Mouse (Mus musculus): ENCODE results near the gene Rplp2. TPM values are rescaled to one million over a fixed set of nuclear protein-coding genes. Genes with fewer than 3 reads are reported as not detected.

Gene Rplp2
- polyA plus RNA-seq, 1 experiment from 2014 or later = 898 TPM

DNA sequence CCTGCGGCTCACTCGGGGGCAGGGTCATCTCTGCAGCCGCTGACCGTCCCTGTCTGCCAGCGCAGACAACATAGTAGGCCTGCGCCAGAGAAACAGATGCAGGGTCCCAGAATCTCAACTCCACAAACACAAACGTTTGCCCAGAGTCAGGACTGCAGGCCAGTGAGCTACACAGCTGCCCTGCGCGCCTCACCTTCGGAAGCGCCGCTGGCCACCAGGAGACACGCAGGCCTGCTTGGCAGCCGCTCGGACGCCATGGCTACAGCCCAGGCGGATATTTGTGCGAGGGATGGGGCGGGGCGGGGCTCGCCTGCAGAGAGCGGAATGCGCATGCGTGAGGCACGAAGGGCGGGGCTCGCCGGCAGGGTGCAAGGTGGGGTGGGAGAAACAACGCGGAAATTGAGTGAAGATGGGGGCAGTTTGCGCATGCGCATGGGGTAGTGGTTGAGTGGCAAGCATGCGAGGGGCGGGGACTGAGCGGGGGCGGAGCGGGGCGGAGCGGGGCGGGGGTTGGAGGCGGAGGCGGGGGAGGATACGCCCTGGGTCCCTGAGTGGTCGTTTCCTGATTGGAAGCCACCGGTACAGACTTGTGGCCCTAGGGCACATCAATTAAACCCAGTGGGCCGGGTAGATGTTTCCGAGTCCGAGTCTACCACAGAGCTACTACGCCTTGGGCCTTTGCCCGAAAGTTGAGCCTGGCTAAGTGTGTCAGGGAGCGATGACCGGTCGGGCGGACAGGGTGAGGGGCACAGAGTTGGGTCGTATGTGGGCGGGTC lies 33.2 kb upstream of the Rplp2 start, which contains the start of gene Gatd1:
Gene Gatd1, minus strand, starts transcription at position 328 of the 776 bp plus-strand sequence.
- Histone ChIP-seq H3K4me2 (ENCODE audit: low read depth) (peak within 1 kb of the TSS; percentile 85), H3K9me3 (ENCODE audit: control insufficient read depth, low read length) (no peaks in the 10 kb centered on the region), H3K9ac (ENCODE audit: low read length) (peak within 1 kb of the TSS; percentile 82), H3K4me1 (ENCODE audit: control insufficient read depth, insufficient read depth, low read length) (peaks cover 10% of the 10 kb centered on the region; the same call in 1 of the 2 replicates), H3K27ac (ENCODE audit: low read depth, low read length) (peak within 1 kb of the TSS; percentile 75), H3K4me3 (ENCODE audit: low read depth, low read length) (peak within 1 kb of the TSS; percentile 77), H3K36me3 (ENCODE audit: control insufficient read depth, insufficient read depth, low read length) (no peaks in the 10 kb centered on the region), H3K27me3 (ENCODE audit: control insufficient read depth, insufficient read depth, low read length) (no peaks in the 10 kb centered on the region)
- under 1% methylated on average over 53 of the region's 56 CpGs for WGBS
- DNase-seq (ENCODE audit: low spot score) = peak; percentile 100
- peak; percentile 85 for ATAC-seq (ENCODE audit: insufficient read depth, low FRiP score, low TSS enrichment)

DNA sequence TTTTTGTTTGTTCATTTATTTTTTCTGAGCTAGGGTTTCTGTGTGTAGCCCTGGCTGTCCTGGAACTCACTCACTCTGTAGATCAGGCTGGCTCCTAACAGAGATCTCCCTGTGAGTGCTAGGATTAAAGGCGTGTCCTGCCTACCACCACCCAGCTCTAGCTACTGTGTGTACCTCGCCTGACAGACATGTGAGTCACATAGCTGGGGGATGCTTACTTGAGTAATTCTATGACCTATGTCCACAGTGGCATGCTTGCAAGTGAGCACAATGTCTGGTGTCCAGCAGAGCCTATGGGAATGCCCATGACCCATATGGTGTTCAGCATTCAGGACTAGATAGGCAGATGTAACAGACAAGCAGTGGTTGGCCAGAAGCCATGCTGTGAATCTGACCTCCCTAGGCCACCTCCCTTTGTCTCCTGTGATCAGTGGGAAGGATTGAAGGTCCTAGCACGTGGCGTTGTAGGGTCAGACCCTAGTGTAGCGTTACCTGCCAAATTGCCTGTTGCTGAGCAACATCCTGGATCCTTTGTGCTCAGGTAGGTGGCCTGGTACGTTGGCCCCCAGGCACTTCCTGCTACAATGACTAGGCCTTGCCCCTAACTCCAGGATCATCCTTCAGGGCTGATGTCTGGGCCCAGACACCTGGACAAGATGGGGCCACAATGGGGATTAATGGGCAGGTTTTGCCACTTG lies 30.9 kb upstream of the Rplp2 start:
- Histone ChIP-seq H3K4me1 (ENCODE audit: control insufficient read depth, insufficient read depth, low read length) (peaks cover 6% of the 10 kb centered on the region; the same call in 1 of the 2 replicates), H3K9me3 (ENCODE audit: control insufficient read depth, low read length) (no peaks in the 10 kb centered on the region), H3K27ac (ENCODE audit: low read depth, low read length) (no peak overlapping the region), H3K27me3 (ENCODE audit: control insufficient read depth, insufficient read depth, low read length) (no peaks in the 10 kb centered on the region), H3K4me3 (ENCODE audit: low read depth, low read length) (no peak overlapping the region), H3K4me2 (ENCODE audit: low read depth) (no peak overlapping the region), H3K36me3 (ENCODE audit: control insufficient read depth, insufficient read depth, low read length) (no peaks in the 10 kb centered on the region), H3K9ac (ENCODE audit: low read length) (no peak overlapping the region)
- ATAC-seq (ENCODE audit: insufficient read depth, low FRiP score, low TSS enrichment) = no peak
- 80% methylated on average over 6 of the region's 6 CpGs for WGBS
- no peak for DNase-seq (ENCODE audit: low spot score)

DNA sequence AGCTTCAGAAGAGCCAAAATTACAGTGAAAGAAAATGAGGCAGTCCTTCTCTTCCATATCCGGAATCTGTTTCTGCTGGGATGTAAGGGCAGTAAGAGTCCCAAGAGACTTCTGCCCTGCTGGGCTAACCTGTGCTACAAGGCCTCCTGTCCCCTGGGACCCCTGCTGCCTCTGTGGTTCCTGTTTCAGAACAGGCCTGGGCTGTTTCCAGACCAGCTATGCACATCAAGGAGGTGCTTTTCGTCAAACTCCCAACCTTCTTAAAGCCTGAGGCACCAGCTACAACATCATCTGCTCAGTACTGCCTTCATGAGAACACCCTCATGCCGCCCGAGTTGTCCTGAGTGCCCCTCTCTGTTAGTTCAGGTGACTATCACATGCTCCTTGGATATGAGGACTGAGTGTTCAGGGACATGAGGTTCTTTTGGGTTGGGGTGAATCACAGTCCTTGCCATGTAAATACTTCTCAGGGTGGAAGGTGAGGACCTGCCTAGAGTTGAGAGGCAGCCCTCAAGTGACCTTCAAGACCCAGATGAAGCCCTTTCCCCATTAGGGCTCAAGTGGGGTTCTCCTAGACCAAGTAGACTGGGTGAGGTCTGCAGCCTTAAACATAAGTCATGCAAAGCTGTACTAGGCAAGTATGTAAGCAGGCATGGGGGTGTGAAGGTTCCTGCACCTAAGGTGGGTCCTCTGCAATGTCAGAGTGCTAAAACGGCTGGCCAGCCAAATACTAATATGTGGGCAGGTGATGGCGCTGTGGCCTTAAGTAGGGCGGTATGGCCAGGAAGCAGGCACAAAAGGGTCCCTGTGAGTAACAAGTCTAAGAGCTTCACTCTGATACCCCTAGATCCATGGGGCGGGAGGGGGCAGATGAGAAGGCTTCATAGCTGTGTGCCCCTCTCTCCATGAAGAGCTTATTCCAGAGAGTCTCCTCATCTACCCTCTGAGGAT lies 29.2 kb upstream of the Rplp2 start:
- no peak for DNase-seq (ENCODE audit: low spot score)
- H3K4me2 ChIP-seq (ENCODE audit: low read depth) = no peak overlapping the region
- WGBS = 70% methylated on average over 8 of the region's 8 CpGs

DNA sequence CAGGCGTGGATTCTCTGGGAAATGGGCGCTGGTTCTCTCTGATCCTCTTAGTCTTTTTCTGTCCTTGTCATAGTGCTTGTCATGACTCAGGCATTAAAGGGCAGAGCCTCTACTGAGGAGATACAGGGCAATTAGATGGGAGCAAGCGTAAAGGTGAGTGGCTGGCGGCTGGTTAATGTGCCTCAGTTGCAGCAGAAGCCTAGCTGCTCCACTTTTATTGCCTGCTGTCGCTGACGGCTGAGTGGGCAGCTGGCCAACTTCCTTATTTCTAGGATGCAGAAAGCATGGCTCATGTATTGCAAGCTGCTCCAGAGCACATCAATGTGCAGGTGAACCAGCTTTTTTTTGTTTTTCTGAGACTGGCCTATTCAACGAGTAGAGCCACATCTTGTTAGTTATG lies 28.2 kb upstream of the Rplp2 start:
- Histone ChIP-seq H3K27me3 (ENCODE audit: control insufficient read depth, insufficient read depth, low read length) (no peaks in the 10 kb centered on the region), H3K27ac (ENCODE audit: low read depth, low read length) (no peak overlapping the region), H3K9me3 (ENCODE audit: control insufficient read depth, low read length) (no peaks in the 10 kb centered on the region), H3K4me3 (ENCODE audit: low read depth, low read length) (no peak overlapping the region), H3K9ac (ENCODE audit: low read length) (no peak overlapping the region), H3K4me2 (ENCODE audit: low read depth) (no peak overlapping the region), H3K36me3 (ENCODE audit: control insufficient read depth, insufficient read depth, low read length) (no peaks in the 10 kb centered on the region), H3K4me1 (ENCODE audit: control insufficient read depth, insufficient read depth, low read length) (peaks cover 3% of the 10 kb centered on the region; the same call in 1 of the 2 replicates)
- 71% methylated on average over 7 of the region's 7 CpGs for WGBS
- no peak for ATAC-seq (ENCODE audit: insufficient read depth, low FRiP score, low TSS enrichment)
- no peak for DNase-seq (ENCODE audit: low spot score)

More for the DNA sequence above, 29.2 kb upstream of the Rplp2 start:
- Histone ChIP-seq H3K36me3 (ENCODE audit: control insufficient read depth, insufficient read depth, low read length) (no peaks in the 10 kb centered on the region), H3K4me3 (ENCODE audit: low read depth, low read length) (no peak overlapping the region), H3K9ac (ENCODE audit: low read length) (no peak overlapping the region), H3K9me3 (ENCODE audit: control insufficient read depth, low read length) (no peaks in the 10 kb centered on the region), H3K27ac (ENCODE audit: low read depth, low read length) (no peak overlapping the region), H3K27me3 (ENCODE audit: control insufficient read depth, insufficient read depth, low read length) (no peaks in the 10 kb centered on the region), H3K4me1 (ENCODE audit: control insufficient read depth, insufficient read depth, low read length) (peaks cover 3% of the 10 kb centered on the region; the same call in 1 of the 2 replicates)
- ATAC-seq (ENCODE audit: insufficient read depth, low FRiP score, low TSS enrichment) = no peak

DNA sequence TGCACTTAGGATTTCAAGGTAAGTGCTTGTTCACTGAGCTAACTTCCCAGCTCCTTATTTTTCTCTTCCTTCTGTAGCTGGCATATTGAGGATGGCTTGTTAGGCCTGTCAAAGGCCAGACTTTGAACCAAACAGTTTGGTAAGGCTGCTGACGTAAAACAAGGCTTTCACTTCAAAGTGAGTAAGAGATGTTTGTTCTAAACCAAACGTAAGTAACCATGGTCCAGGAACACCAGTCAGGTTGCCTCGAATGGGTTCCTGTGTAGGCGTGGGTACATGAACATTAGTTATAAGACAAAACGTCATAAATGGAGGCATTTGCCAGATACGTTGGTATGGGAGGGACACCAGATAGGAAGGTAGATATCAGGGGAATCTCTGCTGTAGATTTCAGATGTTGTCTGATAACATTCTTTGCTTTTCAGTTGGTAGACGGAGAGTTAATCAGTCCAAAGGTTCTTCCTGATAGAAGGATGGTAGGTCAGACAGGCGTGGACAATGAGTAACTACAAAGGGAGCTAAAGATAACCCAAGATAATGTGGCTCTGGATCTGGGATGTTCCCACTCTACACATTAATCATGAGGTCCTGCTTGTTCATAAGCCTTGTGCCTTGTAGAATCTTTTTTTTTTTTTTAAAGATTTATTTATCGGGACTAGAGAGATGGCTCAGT lies 27.0 kb upstream of the Rplp2 start:
- no peak for ATAC-seq (ENCODE audit: insufficient read depth, low FRiP score, low TSS enrichment)
- DNase-seq (ENCODE audit: low spot score) = no peak
- Histone ChIP-seq H3K9ac (ENCODE audit: low read length) (no peak overlapping the region), H3K4me2 (ENCODE audit: low read depth) (no peak overlapping the region), H3K27ac (ENCODE audit: low read depth, low read length) (no peak overlapping the region), H3K9me3 (ENCODE audit: control insufficient read depth, low read length) (no peaks in the 10 kb centered on the region), H3K27me3 (ENCODE audit: control insufficient read depth, insufficient read depth, low read length) (no peaks in the 10 kb centered on the region), H3K4me3 (ENCODE audit: low read depth, low read length) (no peak overlapping the region), H3K36me3 (ENCODE audit: control insufficient read depth, insufficient read depth, low read length) (no peaks in the 10 kb centered on the region), H3K4me1 (ENCODE audit: control insufficient read depth, insufficient read depth, low read length) (no peaks in the 10 kb centered on the region)
- 87% methylated on average over 9 of the region's 9 CpGs for WGBS

DNA sequence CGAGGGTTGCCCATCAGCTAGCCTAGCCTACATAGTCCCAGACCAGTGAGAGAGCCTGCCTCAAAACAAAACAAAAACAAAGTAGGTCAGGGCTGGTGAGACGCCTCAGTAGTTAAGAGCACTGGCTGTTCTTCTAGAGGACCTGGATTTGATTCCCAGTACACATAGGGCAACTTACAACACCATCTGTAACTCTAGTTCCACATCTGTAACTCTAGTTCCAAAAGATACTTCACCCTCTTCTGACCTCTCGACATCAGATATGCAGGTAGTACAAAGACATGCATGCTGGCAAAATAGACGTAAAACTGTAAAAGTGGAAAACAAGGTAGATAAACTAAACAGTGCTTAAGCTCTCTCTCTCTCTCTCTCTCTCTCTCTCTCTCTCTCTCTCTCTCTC lies 23.4 kb upstream of the Rplp2 start:
- WGBS = 76% methylated on average over 4 of the region's 4 CpGs

DNA sequence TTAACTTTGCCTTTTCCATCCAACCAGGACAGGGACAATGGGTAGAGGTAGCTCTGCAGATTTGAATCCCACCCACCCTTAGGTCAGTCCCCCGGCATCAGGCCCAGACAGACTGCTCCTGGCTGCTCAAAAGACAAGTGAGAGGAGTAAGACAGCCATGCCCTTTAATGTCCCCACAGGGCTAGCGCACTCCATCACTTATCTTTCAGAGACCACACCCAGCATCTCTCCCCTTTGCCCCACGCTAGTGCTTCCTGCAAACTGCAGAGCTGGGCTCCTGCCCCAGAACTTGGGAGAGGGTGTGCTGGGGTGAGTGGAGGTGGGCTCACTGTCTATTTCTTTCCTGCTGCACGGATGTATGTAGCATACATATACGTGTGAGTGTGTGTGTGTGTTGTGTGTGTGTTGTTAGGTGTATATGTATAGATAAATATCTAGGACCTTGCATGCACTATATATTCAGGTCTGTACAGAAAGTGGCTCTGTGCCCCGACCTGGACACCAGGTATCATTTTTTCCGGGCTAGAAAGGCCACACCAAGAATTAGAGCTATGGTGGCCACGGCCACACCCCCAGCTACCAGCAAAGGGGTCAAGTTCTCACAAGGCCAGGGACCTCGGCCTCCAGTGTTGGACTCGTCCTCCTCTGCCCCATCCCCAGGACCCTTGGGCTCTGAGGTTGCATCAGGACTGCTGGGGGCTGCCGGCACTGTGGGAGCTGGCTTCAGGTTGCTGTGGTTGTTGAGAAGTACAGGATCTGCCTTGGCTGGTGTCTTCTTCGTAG lies 20.0 kb upstream of the Rplp2 start:
- no peak for ATAC-seq (ENCODE audit: insufficient read depth, low FRiP score, low TSS enrichment)
- no peaks in the 10 kb centered on the region for H3K27me3 ChIP-seq (ENCODE audit: control insufficient read depth, insufficient read depth, low read length)
- H3K27ac ChIP-seq (ENCODE audit: low read depth, low read length) = no peak overlapping the region
- H3K9ac ChIP-seq (ENCODE audit: low read length) = no peak overlapping the region
- H3K9me3 ChIP-seq (ENCODE audit: control insufficient read depth, low read length) = no peaks in the 10 kb centered on the region
- H3K4me3 ChIP-seq (ENCODE audit: low read depth, low read length) = no peak overlapping the region
- no peak for DNase-seq (ENCODE audit: low spot score)
- WGBS = 81% methylated on average over 12 of the region's 12 CpGs
- peaks cover 6% of the 10 kb centered on the region for H3K36me3 ChIP-seq (ENCODE audit: control insufficient read depth, insufficient read depth, low read length)
- peaks cover 10% of the 10 kb centered on the region; the same call in 1 of the 2 replicates for H3K4me1 ChIP-seq (ENCODE audit: control insufficient read depth, insufficient read depth, low read length)
- no peak overlapping the region for H3K4me2 ChIP-seq (ENCODE audit: low read depth)

More for the DNA sequence above, 23.4 kb upstream of the Rplp2 start:
- Histone ChIP-seq H3K4me3 (ENCODE audit: low read depth, low read length) (no peak overlapping the region), H3K36me3 (ENCODE audit: control insufficient read depth, insufficient read depth, low read length) (no peaks in the 10 kb centered on the region), H3K4me1 (ENCODE audit: control insufficient read depth, insufficient read depth, low read length) (peaks cover under 1% of the 10 kb centered on the region; the same call in 1 of the 2 replicates), H3K4me2 (ENCODE audit: low read depth) (no peak overlapping the region), H3K9ac (ENCODE audit: low read length) (no peak overlapping the region), H3K27me3 (ENCODE audit: control insufficient read depth, insufficient read depth, low read length) (no peaks in the 10 kb centered on the region), H3K27ac (ENCODE audit: low read depth, low read length) (no peak overlapping the region), H3K9me3 (ENCODE audit: control insufficient read depth, low read length) (no peaks in the 10 kb centered on the region)
- ATAC-seq (ENCODE audit: insufficient read depth, low FRiP score, low TSS enrichment) (no peak), DNase-seq (ENCODE audit: low spot score) (no peak)

All from neural tube, embryonic 11.5 days (tissue).